Mouse (Mus musculus) cerebellum, adult 2 months (tissue): Measurements from ENCODE around the gene Sf1. TPM values are rescaled to one million over a fixed set of nuclear protein-coding genes. Genes with fewer than 3 reads are reported as not detected.

ENCODE experiments used
- DNase-seq, 2 experiments: peaks; one replicate each; pipeline ENCODE4 v3.0.0; 2021
- H3K27ac ChIP-seq: fragments of 200-500 bp; 2 replicates; pipeline ENCODE4 v1.5.1; 2012; ENCODE audit warnings: low read length, control low read depth, inconsistent platforms; ENCODE audit not compliant: insufficient read depth
- H3K27me3 ChIP-seq: fragments of 200-500 bp; 2 replicates; pipeline ENCODE4 v1.6.1; 2012; ENCODE audit warnings: inconsistent platforms, mild to moderate bottlenecking, low read length, moderate library complexity; ENCODE audit not compliant: control insufficient read depth, insufficient read depth
- H3K4me1 ChIP-seq: fragments of 200-500 bp; 2 replicates; pipeline ENCODE4 v1.6.1; 2011; ENCODE audit warnings: low read length; ENCODE audit not compliant: control insufficient read depth, insufficient read depth
- H3K4me3 ChIP-seq: fragments of 200-500 bp; replicated peaks from 2 replicates; pipeline ENCODE3; 2011; ENCODE audit warnings: mild to moderate bottlenecking, low read depth, low read length, control low read depth; ENCODE audit not compliant: insufficient read depth
- CTCF ChIP-seq: fragments of 200-500 bp; IDR thresholded peaks from 2 replicates; pipeline ENCODE4 v1.5.1; 2011; ENCODE audit warnings: low read depth, mild to moderate bottlenecking, control low read depth, low read length, moderate library complexity, borderline replicate concordance; ENCODE audit not compliant: insufficient read depth
- POLR2A ChIP-seq: fragments of 200-500 bp; IDR thresholded peaks from 2 replicates; pipeline ENCODE4 v1.6.1; 2011; ENCODE audit warnings: low read length, control low read depth, borderline replicate concordance; ENCODE audit not compliant: insufficient read depth
- WGBS: fragments of 180-500 bp; shearing (Covaris S2); methylation state at CpG from one replicate; pipeline ENCODE4 v1.1.7; 2018; 5-methylcytosine and 5-hydroxymethylcytosine counted together
- polyA plus RNA-seq: library from polyadenylated mRNA; depleted of rRNA; stranded (reverse); fragments of >200 nt; gene quantifications from 2 replicates; pipeline ENCODE4 v1.2.3, GENCODE M21; 2012

Sf1 gene
- polyA plus RNA-seq, 1 experiment: 175 TPM

- no peak for TF ChIP-seq CTCF
- no peak for TF ChIP-seq POLR2A
- Histone ChIP-seq H3K4me1 (peaks cover 25% of the 10 kb centered on the region), H3K4me3 (no peak overlapping the region), H3K27ac (peak overlapping the region; percentile 10; the same call in 1 of the 2 replicates), H3K27me3 (no peaks in the 10 kb centered on the region)
- DNase-seq: peak in 1 of 2 experiments; percentile 74
- 35% methylated on average over 5 of the region's 5 CpGs for WGBS
These were observed 19.5 kb upstream of the Sf1 start for GRCm38 (mm10) chr19:6343996-6344395.

DNA sequence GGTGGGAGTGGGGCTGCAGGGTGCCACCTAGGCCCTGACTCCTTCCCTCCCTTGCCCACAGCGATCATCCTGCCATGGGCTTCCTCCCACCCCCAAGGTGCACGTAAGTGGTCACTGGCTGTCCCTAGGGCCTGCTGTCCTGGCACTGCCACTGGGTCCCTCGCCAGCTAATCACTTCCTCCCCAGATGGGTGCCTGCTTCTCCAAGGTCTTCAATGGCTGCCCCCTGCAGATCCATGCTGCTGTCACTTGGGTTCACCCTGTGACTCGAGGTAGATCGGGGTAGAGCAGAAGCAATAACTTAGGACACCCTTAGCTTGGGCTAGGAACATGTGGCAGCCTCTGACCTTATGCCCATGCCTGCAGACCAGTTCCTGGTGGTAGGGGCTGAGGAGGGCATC, 17.5 kb upstream of the Sf1 start:
- no peak for DNase-seq
- TF ChIP-seq CTCF (no peak), POLR2A (no peak)
- H3K27me3 ChIP-seq: no peaks in the 10 kb centered on the region
- H3K4me1 ChIP-seq: peaks cover 25% of the 10 kb centered on the region
- no peak overlapping the region for H3K27ac ChIP-seq
- H3K4me3 ChIP-seq: no peak overlapping the region
- WGBS: 38% methylated on average over 5 of the region's 5 CpGs

- no peak for DNase-seq
- TF ChIP-seq CTCF: no peak
- no peak for TF ChIP-seq POLR2A
- Histone ChIP-seq H3K4me3 (no peak overlapping the region), H3K27ac (no peak overlapping the region), H3K4me1 (peaks cover 24% of the 10 kb centered on the region), H3K27me3 (no peaks in the 10 kb centered on the region)
- 88% methylated on average over 10 of the region's 10 CpGs for whole genome bisulfite sequencing
These were observed 16.8 kb upstream of the Sf1 start for GRCm38 (mm10) chr19:6346661-6347060.

DNA sequence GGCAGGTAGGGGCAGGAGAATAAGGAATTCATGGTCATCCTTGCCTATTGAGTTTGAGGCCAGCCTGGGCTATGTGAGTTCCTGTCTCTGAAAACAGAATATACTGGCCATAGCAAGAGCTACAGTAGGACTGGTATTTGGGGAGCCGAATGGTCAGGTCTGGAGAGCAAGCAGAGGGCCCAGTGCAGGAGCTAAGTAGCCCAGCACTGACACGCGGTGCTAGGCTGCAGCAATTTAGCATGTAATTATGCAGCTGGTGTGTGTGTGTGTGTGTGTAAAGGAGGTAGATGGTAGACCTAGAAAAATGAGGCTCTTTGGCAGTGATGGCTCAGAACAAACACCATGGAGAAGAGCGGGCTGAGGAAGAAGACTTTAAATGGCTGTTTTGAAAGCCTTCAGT, 15.9 kb upstream of the Sf1 start:
- WGBS: 90% methylated on average over 4 of the region's 4 CpGs
- Histone ChIP-seq H3K4me1 (peaks cover 16% of the 10 kb centered on the region), H3K4me3 (no peak overlapping the region), H3K27me3 (no peaks in the 10 kb centered on the region), H3K27ac (no peak overlapping the region)
- DNase-seq: no peak
- TF ChIP-seq POLR2A (no peak), CTCF (no peak)

DNA sequence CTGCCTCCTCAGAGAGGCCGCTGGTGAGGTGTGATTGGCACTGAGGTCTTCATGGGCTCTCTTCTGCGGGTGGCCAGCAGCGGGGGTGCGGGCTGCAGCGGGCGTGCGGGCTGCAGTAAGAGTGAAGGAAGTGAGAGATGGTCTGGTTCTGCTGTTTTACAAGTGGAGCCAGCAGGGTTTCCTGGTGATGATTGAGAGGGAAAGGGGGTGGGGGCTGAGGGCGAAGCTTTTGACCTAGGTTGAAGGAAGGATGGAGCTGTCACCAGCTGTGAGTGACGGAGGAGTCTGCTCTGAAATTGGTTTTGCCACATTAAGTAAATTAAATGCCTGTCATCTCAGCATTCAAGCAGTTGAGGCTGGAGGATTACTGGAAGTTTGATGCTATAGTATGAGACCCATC, 14.8 kb upstream of the Sf1 start:
- WGBS: 60% methylated on average over 9 of the region's 9 CpGs
- no peak overlapping the region for H3K27ac ChIP-seq

GRCm38 (mm10) chr19:6349215-6349983, 14.1 kb upstream of the Sf1 start:
- Histone ChIP-seq H3K4me3 (no peak overlapping the region), H3K4me1 (peaks cover 3% of the 10 kb centered on the region; the same call in 1 of the 2 replicates), H3K27me3 (no peaks in the 10 kb centered on the region), H3K27ac (no peak overlapping the region)
- DNase-seq: no peak
- WGBS: 46% methylated on average over 14 of the region's 14 CpGs
- TF ChIP-seq CTCF: no peak
- TF ChIP-seq POLR2A: no peak

More for the DNA sequence above, 14.8 kb upstream of the Sf1 start:
- H3K4me3 ChIP-seq: no peak overlapping the region
- TF ChIP-seq CTCF: no peak
- TF ChIP-seq POLR2A: no peak
- H3K4me1 ChIP-seq: peaks cover 8% of the 10 kb centered on the region
- DNase-seq: no peak
- H3K27me3 ChIP-seq: no peaks in the 10 kb centered on the region

DNA sequence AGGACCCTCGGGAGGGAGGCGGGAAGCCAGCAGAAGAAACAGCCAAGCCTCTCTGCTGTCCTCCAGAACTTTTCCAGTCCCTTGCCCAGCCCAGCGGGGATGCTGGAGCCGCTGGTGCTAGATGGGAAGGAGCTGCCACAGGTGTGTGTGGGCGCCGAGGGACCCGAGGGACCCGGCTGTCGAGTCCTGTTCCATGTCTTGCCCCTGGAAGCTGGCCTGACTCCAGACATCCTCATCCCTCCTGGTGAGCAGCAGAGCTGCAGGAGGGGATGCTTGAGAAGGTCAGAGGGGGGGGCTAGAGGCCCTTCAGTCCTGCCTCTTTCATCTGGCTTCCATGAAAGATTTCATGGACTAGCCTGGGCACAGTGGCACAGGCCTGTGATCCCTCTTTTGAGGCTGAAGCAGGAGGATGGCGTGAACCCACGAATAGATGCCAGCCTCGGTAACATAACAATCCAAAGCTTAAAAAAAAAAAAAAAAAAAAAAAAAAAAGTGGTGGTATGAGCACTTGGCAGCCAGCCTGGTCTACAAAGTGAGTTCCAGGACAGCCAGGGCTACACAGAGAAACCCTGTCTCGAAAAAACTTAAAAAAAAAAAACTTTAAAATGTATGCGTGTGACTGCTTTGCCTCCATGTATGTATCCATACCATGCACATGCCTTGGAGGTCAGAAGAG, 11.9 kb upstream of the Sf1 start:
- no peak overlapping the region for H3K27ac ChIP-seq
- H3K4me3 ChIP-seq: no peak overlapping the region
- H3K27me3 ChIP-seq: no peaks in the 10 kb centered on the region
- TF ChIP-seq CTCF (no peak), POLR2A (no peak)
- no peaks in the 10 kb centered on the region for H3K4me1 ChIP-seq
- DNase-seq: no peak
- WGBS: 30% methylated on average over 14 of the region's 14 CpGs

DNA sequence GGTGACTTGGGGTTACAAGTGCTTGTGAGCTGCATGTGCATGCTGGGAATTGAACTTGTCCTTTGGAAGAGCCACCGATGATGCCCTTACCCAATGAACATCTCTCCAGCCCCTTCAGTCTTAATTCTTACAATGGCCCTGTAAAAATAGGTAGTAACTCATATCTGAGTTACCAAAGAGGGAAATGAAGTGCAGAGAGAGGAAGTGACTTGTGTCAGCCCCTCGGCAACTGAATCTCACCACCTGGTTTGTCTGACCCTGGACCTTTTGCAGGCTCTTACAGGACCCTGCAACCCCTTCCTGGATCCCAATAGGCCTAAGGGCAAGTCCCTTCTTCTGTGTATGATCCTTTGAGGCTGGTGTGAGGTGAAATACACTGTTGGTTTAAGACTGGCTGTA, 11.4 kb upstream of the Sf1 start:
- DNase-seq: no peak
- no peaks in the 10 kb centered on the region for H3K27me3 ChIP-seq
- H3K27ac ChIP-seq: no peak overlapping the region
- TF ChIP-seq POLR2A (no peak), CTCF (no peak)
- WGBS: 96% methylated on average over 2 of the region's 2 CpGs
- H3K4me1 ChIP-seq: no peaks in the 10 kb centered on the region
- no peak overlapping the region for H3K4me3 ChIP-seq
